Mouse (Mus musculus) cerebellum, adult 8-10 months (tissue): ENCODE measurements around the gene Cd200r4.

Experiments used
- DNase-seq: peaks from one replicate; pipeline ENCODE4 v3.0.0; 2022

Gene Cd200r4

GRCm38 (mm10) chr16:44876625-44877024 lies 65.1 kb downstream of the Cd200r4 start:
- no peak for DNase-seq

GRCm38 (mm10) chr16:44877595-44877994 lies 66.1 kb downstream of the Cd200r4 start:
- no peak for DNase-seq
